Mouse (Mus musculus) cerebellum, adult 2 months (tissue): ENCODE measurements around the gene Ccdc174.

Experiments
- CTCF ChIP-seq: fragments of 200-500 bp; IDR thresholded peaks from 2 replicates; pipeline ENCODE4 v1.5.1; 2011; ENCODE audit warnings: low read depth, mild to moderate bottlenecking, control low read depth, low read length, moderate library complexity, borderline replicate concordance; ENCODE audit not compliant: insufficient read depth
- POLR2A ChIP-seq: fragments of 200-500 bp; IDR thresholded peaks from 2 replicates; pipeline ENCODE4 v1.6.1; 2011; ENCODE audit warnings: low read length, control low read depth, borderline replicate concordance; ENCODE audit not compliant: insufficient read depth

DNA sequence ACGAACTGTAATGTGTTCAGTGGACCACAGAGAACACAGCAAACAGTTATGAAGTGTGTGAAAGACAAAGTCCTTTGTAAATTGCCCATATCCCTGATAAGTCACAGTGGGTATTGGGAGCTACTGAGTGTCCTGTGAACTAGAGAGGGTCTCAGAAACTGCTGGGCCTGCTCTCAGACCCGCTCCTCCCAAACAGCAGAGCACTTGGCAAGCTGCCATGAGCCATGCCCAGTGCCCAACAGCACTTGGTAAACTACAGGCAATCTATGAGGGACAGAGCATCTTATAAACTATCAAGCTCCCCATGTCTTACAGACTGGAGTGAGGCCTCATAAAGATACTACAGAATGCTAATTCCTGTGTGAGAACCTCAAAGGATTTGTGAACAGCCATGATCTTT, 70.6 kb downstream of the Ccdc174 start:
- TF ChIP-seq POLR2A (no peak), CTCF (no peak)
